Mouse (Mus musculus): Measurements from ENCODE around the gene Tcf21.

Gene Tcf21

GRCm38 (mm10) chr10:22819871-22820590 lies at the start of gene Tcf21:
Tcf21 (minus strand) TSS chr10:22820174.
- DNase-seq (ENCODE audit: low read depth in 1 of 2, low spot score in 2 of 2): no peak

- DNase-seq (ENCODE audit: low read depth in 1 of 2, low spot score in 2 of 2): no peak
These were observed 48.5 kb upstream of the Tcf21 start for GRCm38 (mm10) chr10:22868386-22868918.

- DNase-seq (ENCODE audit: low read depth in 1 of 2, low spot score in 2 of 2): no peak
These were observed 47.2 kb upstream of the Tcf21 start for GRCm38 (mm10) chr10:22867210-22867609.

DNA sequence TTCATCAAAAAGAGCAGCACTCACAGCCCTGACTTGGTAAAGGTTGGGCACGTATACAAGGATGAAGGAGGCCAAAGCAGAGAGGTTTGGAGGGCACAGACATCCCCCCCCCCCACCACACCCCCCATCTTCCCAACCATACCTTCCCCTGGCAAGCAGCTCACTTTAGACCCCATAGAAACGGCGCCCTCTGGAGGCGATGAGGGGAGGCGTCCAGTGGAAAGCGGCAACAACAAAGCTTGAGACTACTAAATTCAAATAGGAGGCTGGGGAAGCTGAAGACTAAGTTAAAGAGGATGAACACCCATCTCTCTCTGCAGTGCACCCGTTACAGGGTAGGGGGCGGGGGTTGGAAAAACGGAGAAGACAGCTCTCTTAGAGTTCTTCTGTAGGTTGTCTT lies 38.1 kb upstream of the Tcf21 start:
- no peak for DNase-seq (ENCODE audit: low read depth in 1 of 2, low spot score in 2 of 2)

DNA sequence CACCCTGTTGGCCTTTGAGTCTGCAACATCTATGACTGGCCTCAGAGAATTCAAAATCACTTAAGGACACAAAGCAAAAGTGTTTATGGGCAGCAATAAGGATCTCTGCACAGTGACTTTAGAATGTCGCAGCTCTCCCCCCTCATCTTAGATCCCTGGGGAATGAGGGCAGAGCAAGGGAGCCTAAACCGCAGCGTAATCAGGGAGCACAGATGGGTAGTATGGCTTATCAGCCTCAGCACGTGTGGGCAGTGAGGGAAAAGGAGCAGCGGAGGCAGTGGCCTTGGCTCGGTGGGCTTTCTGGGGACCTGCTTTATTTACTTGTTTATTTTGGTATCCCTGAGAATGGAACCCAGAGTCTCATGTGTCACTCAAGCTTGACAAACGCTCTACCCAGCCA lies 34.4 kb upstream of the Tcf21 start:
- no peak for DNase-seq (ENCODE audit: low read depth in 1 of 2, low spot score in 2 of 2)

DNA sequence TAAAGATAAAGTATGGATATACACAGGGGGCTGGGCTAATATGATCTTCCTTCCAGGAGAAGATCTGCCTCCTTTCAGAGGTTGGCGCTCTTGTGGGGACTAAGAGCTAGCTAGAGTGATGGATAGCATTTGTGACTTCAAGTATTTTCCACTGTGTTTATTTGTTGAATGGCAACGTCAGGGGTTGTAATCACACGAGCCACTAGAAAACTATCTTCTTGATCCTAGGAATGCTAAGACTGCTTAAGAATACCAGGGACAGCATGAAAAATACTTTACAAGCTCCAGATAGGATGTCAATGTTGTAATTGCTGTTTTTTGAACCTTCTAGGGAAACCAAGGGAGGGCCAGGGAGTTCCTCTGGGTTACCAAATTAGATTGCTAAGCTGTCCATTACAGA lies 25.4 kb upstream of the Tcf21 start:
- DNase-seq (ENCODE audit: low read depth in 1 of 2, low spot score in 2 of 2): no peak

DNA sequence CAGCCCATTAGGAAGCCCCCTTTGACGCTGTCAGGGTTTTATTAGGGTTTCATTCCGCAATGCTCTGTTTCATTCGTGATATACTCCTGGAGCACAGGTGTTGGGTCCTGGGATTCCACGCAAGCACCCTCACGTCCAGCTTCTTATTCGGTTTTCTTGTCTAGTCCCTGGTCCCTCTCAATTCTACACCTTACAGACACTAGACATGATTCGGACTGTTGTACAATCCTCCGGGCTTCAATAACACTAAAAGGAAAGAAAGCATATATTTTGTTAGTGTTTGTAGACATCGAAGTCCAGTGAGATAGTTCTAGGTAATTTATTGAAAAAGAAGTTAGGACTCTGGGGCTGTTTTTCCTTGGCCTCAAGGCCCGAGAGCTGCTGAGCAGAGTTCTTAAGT lies 24.8 kb upstream of the Tcf21 start:
- DNase-seq (ENCODE audit: low read depth in 1 of 2, low spot score in 2 of 2): no peak

GRCm38 (mm10) chr10:22843440-22844361 lies 23.7 kb upstream of the Tcf21 start:
- DNase-seq (ENCODE audit: low read depth in 1 of 2, low spot score in 2 of 2): no peak

- DNase-seq (ENCODE audit: low read depth in 1 of 2, low spot score in 2 of 2): no peak
These were observed 22.9 kb upstream of the Tcf21 start for GRCm38 (mm10) chr10:22842781-22843439.

- DNase-seq (ENCODE audit: low read depth in 1 of 2, low spot score in 2 of 2): no peak
These were observed 22.1 kb upstream of the Tcf21 start for GRCm38 (mm10) chr10:22842113-22842512.

DNA sequence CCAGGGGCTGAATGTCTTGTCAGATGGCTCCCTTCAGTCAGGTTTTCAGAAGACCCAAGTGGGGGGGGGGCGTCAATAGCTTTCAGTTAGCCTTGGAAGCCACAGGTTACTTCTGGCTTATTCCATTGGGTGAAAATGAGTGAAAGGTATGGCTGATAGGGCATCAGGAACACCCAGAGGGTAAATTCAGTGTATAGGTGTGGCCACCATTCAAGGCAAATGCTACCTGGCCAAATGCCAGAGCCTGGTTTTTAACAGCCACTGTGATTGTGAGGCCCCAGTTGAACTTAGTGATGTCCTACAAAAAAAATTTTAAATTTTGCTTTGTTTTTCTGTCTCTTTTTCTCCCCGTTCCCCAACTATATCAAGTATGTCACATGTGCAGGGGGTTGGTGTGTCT lies 6.3 kb upstream of the Tcf21 start:
- DNase-seq (ENCODE audit: low read depth in 1 of 2, low spot score in 2 of 2): no peak

DNA sequence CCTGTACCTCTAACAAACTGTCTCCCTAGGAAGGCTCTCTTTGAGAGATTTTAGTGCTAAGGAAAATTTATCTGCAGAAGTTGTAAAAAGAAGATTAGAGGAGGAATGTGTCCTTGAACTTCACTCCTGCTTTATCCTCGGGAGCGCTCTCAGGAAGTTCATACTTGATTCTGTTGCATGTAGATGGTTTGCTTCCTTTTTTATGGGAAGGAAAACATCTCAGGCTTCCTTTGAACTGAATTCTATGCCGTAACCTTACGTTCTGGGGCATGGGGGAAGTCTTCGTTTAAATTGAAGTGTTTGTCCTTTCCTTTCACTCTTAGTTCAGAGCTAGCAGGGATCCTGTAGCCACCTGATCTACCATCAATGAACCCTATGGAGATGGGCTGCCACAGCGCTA lies 2.9 kb upstream of the Tcf21 start:
- DNase-seq (ENCODE audit: low read depth in 1 of 2, low spot score in 2 of 2): no peak

GRCm38 (mm10) chr10:22822486-22822885 lies 2.5 kb upstream of the Tcf21 start:
- DNase-seq (ENCODE audit: low read depth in 1 of 2, low spot score in 2 of 2): no peak

DNA sequence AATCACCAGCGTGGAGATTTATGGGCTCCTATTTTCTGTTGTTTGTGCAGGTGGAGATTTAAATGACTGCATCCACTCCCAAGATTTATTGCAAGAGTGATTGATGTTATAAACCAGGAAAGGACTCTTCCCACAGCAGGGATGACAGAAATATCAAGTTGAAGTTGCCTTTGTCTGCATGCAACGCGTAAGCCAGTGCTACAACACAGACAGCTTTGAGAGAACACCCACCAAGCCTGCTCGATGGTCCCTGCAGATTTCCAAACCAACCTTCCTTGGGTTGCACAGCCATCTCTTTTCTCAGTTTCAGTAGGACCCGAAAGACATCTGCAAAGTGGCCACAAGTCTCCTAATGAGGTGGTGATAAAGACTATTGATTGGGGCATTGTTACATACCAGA lies 1.7 kb upstream of the Tcf21 start:
- no peak for DNase-seq (ENCODE audit: low read depth in 1 of 2, low spot score in 2 of 2)

- no peak for DNase-seq (ENCODE audit: low read depth in 1 of 2, low spot score in 2 of 2)
These were observed 1.3 kb upstream of the Tcf21 start for GRCm38 (mm10) chr10:22821267-22821666.

DNA sequence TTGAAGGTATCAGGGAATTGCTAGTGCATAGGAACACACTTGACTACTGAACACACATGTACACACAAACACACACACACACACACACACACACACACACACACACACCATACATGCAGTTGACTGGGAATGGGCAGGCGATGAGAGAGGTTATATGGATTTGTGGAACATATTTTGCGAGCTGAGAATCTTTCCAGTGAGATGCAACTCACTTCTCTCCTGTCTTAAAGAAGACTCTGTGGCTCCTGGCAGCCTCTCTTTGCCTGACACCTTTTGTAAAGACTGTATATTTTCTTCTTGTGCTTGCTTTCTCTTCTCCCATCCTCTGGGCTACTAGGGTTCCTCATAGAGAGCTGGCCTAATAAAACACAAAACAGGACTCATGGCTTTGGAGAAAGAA lies 867 bp upstream of the Tcf21 start:
- no peak for DNase-seq (ENCODE audit: low read depth in 1 of 2, low spot score in 2 of 2)

DNA sequence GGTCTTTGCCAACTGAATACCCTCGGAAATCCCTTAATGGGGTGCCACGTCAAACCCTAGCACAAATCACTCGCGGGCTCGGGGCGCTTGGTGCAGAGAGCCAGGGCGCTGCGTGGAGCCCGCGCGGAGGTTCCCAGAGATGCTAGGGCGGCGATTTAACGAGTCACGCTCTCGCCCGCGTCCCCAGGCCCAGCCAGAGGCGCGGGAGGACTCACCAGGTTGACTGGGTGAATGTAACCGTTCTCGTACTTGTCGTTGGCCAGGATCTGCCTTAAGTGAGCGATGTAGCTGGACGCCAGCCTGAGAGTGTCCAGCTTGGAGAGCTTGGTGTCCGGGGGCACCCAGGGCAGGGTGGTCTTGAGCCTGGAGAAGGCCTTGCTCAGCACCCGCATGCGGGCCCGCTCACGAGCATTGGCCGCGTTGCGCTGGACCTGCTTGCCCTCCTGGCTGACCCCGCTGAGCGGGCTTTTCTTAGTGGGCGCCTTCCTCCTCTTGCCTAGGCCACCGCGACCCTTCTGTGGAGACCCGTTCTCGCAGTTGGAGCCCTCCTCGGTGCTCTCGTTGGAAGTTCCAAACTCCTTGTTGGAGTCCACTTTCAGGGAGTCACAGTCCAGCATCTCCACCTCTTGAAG lies 619 bp downstream of the Tcf21 start:
- no peak for DNase-seq (ENCODE audit: low read depth in 1 of 2, low spot score in 2 of 2)

GRCm38 (mm10) chr10:22818600-22819238 lies 1.3 kb downstream of the Tcf21 start:
- no peak for DNase-seq (ENCODE audit: low read depth in 1 of 2, low spot score in 2 of 2)

- no peak for DNase-seq (ENCODE audit: low read depth in 1 of 2, low spot score in 2 of 2)
These were observed 2.0 kb downstream of the Tcf21 start for GRCm38 (mm10) chr10:22817976-22818375.

DNA sequence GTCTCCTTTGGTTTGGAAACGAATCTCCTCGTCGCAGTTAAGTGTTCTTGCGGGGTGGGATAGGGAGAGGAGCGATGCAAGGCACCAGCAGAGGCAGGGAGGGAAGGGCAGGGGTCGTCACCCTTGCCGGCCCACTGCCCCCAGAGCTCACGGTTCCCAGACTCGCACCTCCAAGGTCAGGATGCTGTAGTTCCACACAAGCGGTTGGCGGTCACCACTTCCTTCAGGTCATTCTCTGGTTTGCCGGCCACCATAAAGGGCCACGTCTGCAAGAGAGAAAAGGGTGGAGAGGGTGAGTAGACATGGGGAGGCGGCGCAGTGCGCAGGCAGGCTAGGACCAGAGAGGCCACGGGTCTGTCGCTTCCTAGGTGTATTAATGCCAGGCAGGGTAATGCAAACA lies 2.4 kb downstream of the Tcf21 start:
- DNase-seq (ENCODE audit: low read depth in 1 of 2, low spot score in 2 of 2): no peak
